Mouse (Mus musculus) MEL (cell line): Measurements from ENCODE around the gene Mtmr14. TPM values are rescaled to one million over a fixed set of nuclear protein-coding genes. Genes with fewer than 3 reads are reported as not detected.

Source experiments
- DNase-seq: peaks from one replicate; pipeline ENCODE4 v3.0.0; 2011; ENCODE audit warnings: low read depth, low spot score
- H3K27ac ChIP-seq: 2 replicates; pipeline ENCODE4 v1.5.1; 2012; ENCODE audit warnings: low read depth, mild to moderate bottlenecking, control low read depth, low read length, moderate library complexity; ENCODE audit not compliant: control insufficient read depth
- H3K27me3 ChIP-seq, 2 experiments: fragments of 150-350 bp in 1 of 2; sonication (generic) in 1 of 2; 2 replicates each; pipeline ENCODE4 v1.6.1; 2012; ENCODE audit warnings: low read length in 2 of 2, mild to moderate bottlenecking in 2 of 2, improper control_type of control experiment in 1 of 2, moderate library complexity in 1 of 2; ENCODE audit not compliant: insufficient read depth in 2 of 2, control insufficient read depth in 1 of 2
- H3K36me3 ChIP-seq, 2 experiments: 2 replicates each; pipeline ENCODE4 v1.6.1; 2012 to 2014; ENCODE audit warnings: low read length in 2 of 2, improper control_type of control experiment in 1 of 2, inconsistent platforms in 1 of 2, mild to moderate bottlenecking in 1 of 2; ENCODE audit not compliant: insufficient read depth in 2 of 2, control insufficient read depth in 1 of 2
- H3K4me1 ChIP-seq, 2 experiments: fragments of 150-350 bp in 1 of 2; sonication (generic) in 1 of 2; 2 replicates each; pipeline ENCODE4 v1.6.1; 2012; ENCODE audit warnings: low read length in 2 of 2, improper control_type of control experiment in 1 of 2, mild to moderate bottlenecking in 1 of 2; ENCODE audit not compliant: insufficient read depth in 2 of 2, control insufficient read depth in 1 of 2
- H3K4me3 ChIP-seq, 2 experiments: fragments of 150-350 bp in 1 of 2; sonication (generic) in 1 of 2; 2 replicates each; pipeline ENCODE4 v1.5.1; 2012; ENCODE audit warnings: low read depth in 2 of 2, low read length in 2 of 2, mild to moderate bottlenecking in 2 of 2, moderate library complexity in 2 of 2, control low read depth in 1 of 2, improper control_type of control experiment in 1 of 2; ENCODE audit not compliant: control insufficient read depth in 1 of 2, insufficient read depth in 1 of 2
- H3K79me2 ChIP-seq: 2 replicates; pipeline ENCODE4 v1.6.1; 2012; ENCODE audit warnings: mild to moderate bottlenecking, low read length, moderate library complexity; ENCODE audit not compliant: control insufficient read depth, poor library complexity, insufficient read depth
- H3K9ac ChIP-seq: 2 replicates; pipeline ENCODE4 v1.6.1; 2012; ENCODE audit warnings: low read depth, mild to moderate bottlenecking, control low read depth, low read length, moderate library complexity; ENCODE audit not compliant: control insufficient read depth, poor library complexity, severe bottlenecking
- H3K9me3 ChIP-seq: fragments of 150-350 bp; sonication (generic); replicated peaks from 2 replicates; pipeline ENCODE4 v1.6.1; 2012; ENCODE audit warnings: mild to moderate bottlenecking, low read length, improper control_type of control experiment, moderate library complexity; ENCODE audit not compliant: insufficient read depth
- BHLHE40 ChIP-seq: IDR thresholded peaks from 2 replicates; pipeline ENCODE4 v1.6.1; 2012; ENCODE audit warnings: low read depth, mild to moderate bottlenecking, inconsistent platforms, low read length, improper control_type of control experiment, borderline replicate concordance
- CHD1 ChIP-seq: IDR thresholded peaks from 2 replicates; pipeline ENCODE4 v1.6.1; 2012; ENCODE audit warnings: low read depth, mild to moderate bottlenecking, inconsistent platforms, low read length, improper control_type of control experiment
- CHD2 ChIP-seq: IDR thresholded peaks from 2 replicates; pipeline ENCODE4 v1.6.1; 2011; ENCODE audit warnings: low read length, improper control_type of control experiment
- EP300 ChIP-seq, 2 experiments: IDR thresholded peaks; 2 replicates each; pipeline ENCODE4 v1.6.1; 2011; ENCODE audit warnings: improper control_type of control experiment in 2 of 2, low read length in 2 of 2, low read depth in 1 of 2, mild to moderate bottlenecking in 1 of 2
- HCFC1 ChIP-seq: IDR thresholded peaks from 2 replicates; pipeline ENCODE4 v1.6.1; 2012; ENCODE audit warnings: low read depth, mild to moderate bottlenecking, inconsistent platforms, low read length, improper control_type of control experiment, moderate library complexity
- KAT2A ChIP-seq: conservative IDR thresholded peaks from 2 replicates; pipeline ENCODE4 v1.6.1; 2012; ENCODE audit warnings: low read depth, low read length, improper control_type of control experiment, inconsistent platforms
- MAX ChIP-seq: IDR thresholded peaks from 2 replicates; pipeline ENCODE4 v1.6.1; 2011; ENCODE audit warnings: low read length, improper control_type of control experiment
- MAZ ChIP-seq: IDR thresholded peaks from 2 replicates; pipeline ENCODE4 v1.6.1; 2012; ENCODE audit warnings: low read depth, mild to moderate bottlenecking, inconsistent platforms, low read length, improper control_type of control experiment
- MXI1 ChIP-seq: IDR thresholded peaks from 2 replicates; pipeline ENCODE4 v1.6.1; 2011; ENCODE audit warnings: mild to moderate bottlenecking, low read depth, low read length, improper control_type of control experiment
- MYC ChIP-seq: IDR thresholded peaks from 2 replicates; pipeline ENCODE4 v1.6.1; 2011; ENCODE audit warnings: low read depth, mild to moderate bottlenecking, low read length, improper control_type of control experiment, moderate library complexity
- NRF1 ChIP-seq: IDR thresholded peaks from 2 replicates; pipeline ENCODE4 v1.6.1; 2014; ENCODE audit warnings: low read depth, mild to moderate bottlenecking, inconsistent platforms, low read length, improper control_type of control experiment, moderate library complexity; ENCODE audit not compliant: poor library complexity, insufficient read depth, severe bottlenecking
- POLR2AphosphoS2 ChIP-seq: IDR thresholded peaks from 2 replicates; pipeline ENCODE4 v1.6.1; 2011; ENCODE audit warnings: low read length, improper control_type of control experiment
- POLR2AphosphoS5 ChIP-seq: IDR thresholded peaks from 2 replicates; pipeline ENCODE4 v1.6.1; 2012; ENCODE audit warnings: low read depth, borderline replicate concordance, mild to moderate bottlenecking, inconsistent platforms, low read length, moderate library complexity, mixed read lengths
- SIN3A ChIP-seq: IDR thresholded peaks from 2 replicates; pipeline ENCODE4 v1.6.1; 2012; ENCODE audit warnings: low read length, improper control_type of control experiment, inconsistent platforms
- SMC3 ChIP-seq: IDR thresholded peaks from 2 replicates; pipeline ENCODE4 v1.6.1; 2011; ENCODE audit warnings: low read depth, low read length, improper control_type of control experiment
- TAL1 ChIP-seq: IDR thresholded peaks from 2 replicates; pipeline ENCODE4 v1.6.1; 2012; ENCODE audit warnings: mild to moderate bottlenecking, inconsistent platforms, low read length, moderate library complexity, mixed read lengths
- TBP ChIP-seq: IDR thresholded peaks from 2 replicates; pipeline ENCODE4 v1.8.0; 2011; ENCODE audit warnings: low read depth, low read length, improper control_type of control experiment
- TCF12 ChIP-seq: IDR thresholded peaks from 2 replicates; pipeline ENCODE4 v1.6.1; 2014; ENCODE audit warnings: low read depth, mild to moderate bottlenecking, inconsistent platforms, low read length, improper control_type of control experiment, moderate library complexity
- UBTF ChIP-seq: IDR thresholded peaks from 2 replicates; pipeline ENCODE4 v1.6.1; 2012; ENCODE audit warnings: low read depth, mild to moderate bottlenecking, inconsistent platforms, low read length, improper control_type of control experiment, moderate library complexity, borderline replicate concordance; ENCODE audit not compliant: insufficient read depth
- USF1 ChIP-seq: IDR thresholded peaks from 2 replicates; pipeline ENCODE4 v1.6.1; 2014; ENCODE audit warnings: low read depth, mild to moderate bottlenecking, inconsistent platforms, low read length, improper control_type of control experiment, moderate library complexity
- ZC3H11A ChIP-seq: IDR thresholded peaks from 2 replicates; pipeline ENCODE4 v1.6.1; 2012; ENCODE audit warnings: low read depth, mild to moderate bottlenecking, inconsistent platforms, low read length, improper control_type of control experiment
- ZNF384 ChIP-seq: IDR thresholded peaks from 2 replicates; pipeline ENCODE4 v1.6.1; 2012; ENCODE audit warnings: low read depth, mild to moderate bottlenecking, inconsistent platforms, low read length, improper control_type of control experiment
- polyA plus RNA-seq, 2 experiments: library from polyadenylated mRNA; stranded (reverse) in 1 of 2; unstranded in 1 of 2; fragments of >175 nt in 1 of 2; fragments of >200 nt in 1 of 2; gene quantifications; 2 replicates each; pipeline versions ENCODE4 v1.2.1 to v1.2.4; 2012; ENCODE audit warnings: low replicate concordance in 2 of 2, low read depth in 1 of 2; ENCODE audit not compliant: insufficient read length in 2 of 2, insufficient read depth in 1 of 2, missing spikeins in 1 of 2
- total RNA-seq: library from RNA; depleted of rRNA; stranded (reverse); fragments of 300-350 nt; gene quantifications from 2 replicates; pipeline ENCODE4 v1.2.3, GENCODE M21; 2012

Gene Mtmr14
- total and polyA plus RNA-seq, 3 experiments: 11.4 to 24.5 TPM; not detected in 1

DNA sequence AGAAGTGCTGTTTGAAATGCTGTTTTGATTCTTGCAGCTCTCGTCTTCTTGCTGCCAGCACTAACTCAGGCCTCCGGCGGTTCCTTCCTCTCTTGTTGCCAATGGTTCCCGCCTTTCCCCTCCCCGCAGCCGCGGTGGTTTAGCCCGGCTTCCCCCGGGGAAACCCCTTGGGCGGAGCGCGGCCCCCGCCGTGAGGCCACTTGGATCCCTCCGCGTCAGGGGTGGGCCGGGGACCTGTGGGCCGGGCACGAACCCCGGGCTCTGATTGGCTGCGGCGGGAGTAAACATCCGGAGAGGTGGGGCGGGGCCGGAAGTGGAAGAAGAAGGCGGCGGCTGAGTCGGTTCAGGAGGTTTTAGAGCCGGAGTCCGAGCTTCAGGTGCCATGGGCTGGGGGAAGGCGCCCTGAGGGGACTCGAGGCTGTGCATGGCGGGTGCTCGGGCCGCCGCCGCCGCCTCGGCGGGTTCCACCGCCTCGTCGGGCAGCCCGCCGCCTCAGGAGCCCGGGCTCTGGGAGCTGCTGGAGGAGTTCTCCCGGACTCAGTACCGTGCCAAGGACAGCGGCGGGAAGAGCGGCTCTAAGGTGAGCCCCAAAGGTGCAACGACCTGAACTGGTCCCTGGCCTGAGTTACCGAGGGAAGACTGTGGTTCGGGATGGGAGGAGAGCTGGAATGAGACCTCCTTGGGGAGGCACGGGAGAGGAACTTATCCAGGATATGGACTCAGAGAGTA, at the start of gene Mtmr14 (continued):
- no peak for TF ChIP-seq ZC3H11A
- TF ChIP-seq MXI1: peak; percentile 77
- TF ChIP-seq USF1: no peak
- no peak for TF ChIP-seq TAL1

GRCm38 (mm10) chr6:113193765-113194460, 43.7 kb upstream of the Mtmr14 start:
- peaks cover 2 to 7% of the 10 kb centered on the region in 2 experiments; a peak in 3 of 4 replicates for H3K27me3 ChIP-seq
- H3K9me3 ChIP-seq: no peaks in the 10 kb centered on the region

DNA sequence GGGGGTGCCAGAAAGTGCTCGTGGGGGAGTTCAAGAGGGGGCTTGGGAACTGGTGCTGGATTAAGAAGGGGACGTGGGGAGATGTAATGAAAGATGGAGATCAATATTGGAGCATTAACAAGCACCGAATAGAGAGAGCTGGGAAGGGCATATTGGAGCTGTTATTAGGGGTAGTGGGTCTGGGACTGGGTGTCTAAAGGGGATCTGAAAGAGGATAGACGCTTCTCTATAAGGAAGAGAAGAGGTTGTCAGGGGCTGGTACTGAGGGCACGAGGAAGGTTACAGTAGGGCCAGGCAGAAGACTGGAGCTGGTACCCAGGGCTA, 43.2 kb upstream of the Mtmr14 start:
- no peak for DNase-seq
- H3K27me3 ChIP-seq: peaks cover 2 to 7% of the 10 kb centered on the region in 2 experiments; a peak in 3 of 4 replicates
- H3K4me1 ChIP-seq: no peaks in the 10 kb centered on the region
- no peak overlapping the region for H3K4me3 ChIP-seq
- H3K9me3 ChIP-seq: no peaks in the 10 kb centered on the region
- no peaks in the 10 kb centered on the region for H3K79me2 ChIP-seq
- TF ChIP-seq EP300 (IDR thresholded peaks at IDR 0.05; ENCODE audit: low read depth in 1 of 2, low read length in 2 of 2) (no peak), KAT2A (no peak), SMC3 (no peak), BHLHE40 (no peak), ZNF384 (no peak), TBP (no peak), MAZ (no peak), NRF1 (no peak), TCF12 (no peak), SIN3A (no peak), POLR2AphosphoS2 (no peak), MAX (no peak), UBTF (no peak), POLR2AphosphoS5 (no peak)
- TF ChIP-seq, all 39 proteins: peak for 0
- Histone ChIP-seq H3K36me3 (no peaks in the 10 kb centered on the region), H3K9ac (no peak overlapping the region), H3K27ac (no peak overlapping the region)

More at GRCm38 (mm10) chr6:113193765-113194460, 43.7 kb upstream of the Mtmr14 start:
- peak; percentile 22 for DNase-seq
- H3K9ac ChIP-seq: no peak overlapping the region
- no peak for TF ChIP-seq HCFC1
- TF ChIP-seq MYC: no peak
- no peak for TF ChIP-seq CHD1
- TF ChIP-seq UBTF: no peak
- TF ChIP-seq SMC3: no peak
- TF ChIP-seq CHD2: no peak
- TF ChIP-seq TCF12: no peak
- H3K4me3 ChIP-seq: no peak overlapping the region
- no peaks in the 10 kb centered on the region for H3K4me1 ChIP-seq
- H3K36me3 ChIP-seq: no peaks in the 10 kb centered on the region
- H3K27ac ChIP-seq: no peak overlapping the region
- no peaks in the 10 kb centered on the region for H3K79me2 ChIP-seq
